Mouse (Mus musculus) liver, adult 2 months (tissue): ENCODE measurements around the gene Clic4.

ENCODE experiments used
- CTCF ChIP-seq: fragments of 200-500 bp; IDR thresholded peaks from 2 replicates; pipeline ENCODE4 v1.5.1; 2011; ENCODE audit warnings: low read depth, low read length, control low read depth
- POLR2A ChIP-seq: fragments of 200-500 bp; IDR thresholded peaks from 2 replicates; pipeline ENCODE4 v1.6.1; 2011; ENCODE audit warnings: low read length, control low read depth; ENCODE audit not compliant: insufficient read depth; ENCODE audit errors: extremely low read depth

- TF ChIP-seq POLR2A (no peak), CTCF (no peak)
Measured at GRCm38 (mm10) chr4:135274761-135275160, 2.1 kb upstream of the Clic4 start.
